Mouse (Mus musculus): ENCODE results near the gene Wdr74. TPM values are rescaled to one million over a fixed set of nuclear protein-coding genes. Genes with fewer than 3 reads are reported as not detected.

Wdr74 gene
- polyA plus RNA-seq, 1 experiment = 17.5 TPM

- TF ChIP-seq CTCF (IDR thresholded peaks at IDR 0.05; ENCODE audit: extremely low read depth, insufficient read length, insufficient replicate concordance, low read depth, low read length) (no peak), POLR2A (IDR thresholded peaks at IDR 0.05; ENCODE audit: low read depth, low read length) (no peak)
- H3K27ac ChIP-seq (ENCODE audit: insufficient read depth, low read depth, low read length) = no peak overlapping the region
- peaks cover 5% of the 10 kb centered on the region for H3K4me1 ChIP-seq (ENCODE audit: control insufficient read depth, insufficient read depth, insufficient read length, low read length)
- no peak overlapping the region for H3K4me3 ChIP-seq (ENCODE audit: low read depth, low read length)
- H3K36me3 ChIP-seq (ENCODE audit: control insufficient read depth, insufficient read depth, low read length) = peaks cover 56% of the 10 kb centered on the region
- H3K27me3 ChIP-seq (ENCODE audit: control insufficient read depth, insufficient read depth, low read length) = no peaks in the 10 kb centered on the region
- WGBS = 92% methylated on average over 1 of the region's 1 CpGs
Observed at GRCm38 (mm10) chr19:8745382-8745781, 9.8 kb downstream of the Wdr74 start.

GRCm38 (mm10) chr19:8747368-8747767 is 11.7 kb downstream of the Wdr74 start:
- H3K4me1 ChIP-seq (ENCODE audit: control insufficient read depth, insufficient read depth, insufficient read length, low read length) = peaks cover 3% of the 10 kb centered on the region
- H3K27me3 ChIP-seq (ENCODE audit: control insufficient read depth, insufficient read depth, low read length) = no peaks in the 10 kb centered on the region
- peaks cover 70% of the 10 kb centered on the region for H3K36me3 ChIP-seq (ENCODE audit: control insufficient read depth, insufficient read depth, low read length)
- peak; percentile 16; the same call in 1 of the 2 replicates for TF ChIP-seq CTCF (IDR thresholded peaks at IDR 0.05; ENCODE audit: extremely low read depth, insufficient read length, insufficient replicate concordance, low read depth, low read length)
- no peak for TF ChIP-seq POLR2A (IDR thresholded peaks at IDR 0.05; ENCODE audit: low read depth, low read length)
- 73% methylated on average over 2 of the region's 2 CpGs for WGBS
- H3K4me3 ChIP-seq (ENCODE audit: low read depth, low read length) = no peak overlapping the region
- no peak overlapping the region for H3K27ac ChIP-seq (ENCODE audit: insufficient read depth, low read depth, low read length)

GRCm38 (mm10) chr19:8755652-8756051 is 20.0 kb downstream of the Wdr74 start:
- Histone ChIP-seq H3K27ac (ENCODE audit: insufficient read depth, low read depth, low read length) (no peak overlapping the region), H3K36me3 (ENCODE audit: control insufficient read depth, insufficient read depth, low read length) (peaks cover 28% of the 10 kb centered on the region), H3K4me3 (ENCODE audit: low read depth, low read length) (no peak overlapping the region), H3K27me3 (ENCODE audit: control insufficient read depth, insufficient read depth, low read length) (no peaks in the 10 kb centered on the region), H3K4me1 (ENCODE audit: control insufficient read depth, insufficient read depth, insufficient read length, low read length) (no peaks in the 10 kb centered on the region)
- WGBS = 63% methylated on average over 3 of the region's 3 CpGs
- no peak for TF ChIP-seq CTCF (IDR thresholded peaks at IDR 0.05; ENCODE audit: extremely low read depth, insufficient read length, insufficient replicate concordance, low read depth, low read length)
- TF ChIP-seq POLR2A (IDR thresholded peaks at IDR 0.05; ENCODE audit: low read depth, low read length) = no peak

GRCm38 (mm10) chr19:8756635-8757387 is 21.2 kb downstream of the Wdr74 start, which contains the start of gene Nxf1:
Gene Nxf1 (plus strand): TSS chr19:8757073.
- Histone ChIP-seq H3K27ac (ENCODE audit: insufficient read depth, low read depth, low read length) (peak within 1 kb of the TSS; percentile 68), H3K27me3 (ENCODE audit: control insufficient read depth, insufficient read depth, low read length) (no peaks in the 10 kb centered on the region), H3K4me3 (ENCODE audit: low read depth, low read length) (peak within 1 kb of the TSS; percentile 71), H3K4me1 (ENCODE audit: control insufficient read depth, insufficient read depth, insufficient read length, low read length) (no peaks in the 10 kb centered on the region), H3K36me3 (ENCODE audit: control insufficient read depth, insufficient read depth, low read length) (peaks cover 20% of the 10 kb centered on the region)
- TF ChIP-seq POLR2A (IDR thresholded peaks at IDR 0.05; ENCODE audit: low read depth, low read length) (peak; percentile 96), CTCF (IDR thresholded peaks at IDR 0.05; ENCODE audit: extremely low read depth, insufficient read length, insufficient replicate concordance, low read depth, low read length) (no peak)
- under 1% methylated on average over 75 of the region's 75 CpGs for WGBS

GRCm38 (mm10) chr19:8757471-8757998 is 21.9 kb downstream of the Wdr74 start:
- Histone ChIP-seq H3K27me3 (ENCODE audit: control insufficient read depth, insufficient read depth, low read length) (no peaks in the 10 kb centered on the region), H3K36me3 (ENCODE audit: control insufficient read depth, insufficient read depth, low read length) (peaks cover 19% of the 10 kb centered on the region), H3K27ac (ENCODE audit: insufficient read depth, low read depth, low read length) (peak overlapping the region; percentile 34), H3K4me3 (ENCODE audit: low read depth, low read length) (peak overlapping the region; percentile 71), H3K4me1 (ENCODE audit: control insufficient read depth, insufficient read depth, insufficient read length, low read length) (no peaks in the 10 kb centered on the region)
- TF ChIP-seq CTCF (IDR thresholded peaks at IDR 0.05; ENCODE audit: extremely low read depth, insufficient read length, insufficient replicate concordance, low read depth, low read length) = no peak
- no peak for TF ChIP-seq POLR2A (IDR thresholded peaks at IDR 0.05; ENCODE audit: low read depth, low read length)
- WGBS = 1% methylated on average over 14 of the region's 14 CpGs

- H3K27me3 ChIP-seq (ENCODE audit: control insufficient read depth, insufficient read depth, low read length) = no peaks in the 10 kb centered on the region
- TF ChIP-seq CTCF (IDR thresholded peaks at IDR 0.05; ENCODE audit: extremely low read depth, insufficient read length, insufficient replicate concordance, low read depth, low read length) = no peak
- TF ChIP-seq POLR2A (IDR thresholded peaks at IDR 0.05; ENCODE audit: low read depth, low read length) = no peak
- WGBS = 60% methylated on average over 2 of the region's 2 CpGs
- no peaks in the 10 kb centered on the region for H3K4me1 ChIP-seq (ENCODE audit: control insufficient read depth, insufficient read depth, insufficient read length, low read length)
- H3K4me3 ChIP-seq (ENCODE audit: low read depth, low read length) = no peak overlapping the region
- no peak overlapping the region for H3K27ac ChIP-seq (ENCODE audit: insufficient read depth, low read depth, low read length)
- H3K36me3 ChIP-seq (ENCODE audit: control insufficient read depth, insufficient read depth, low read length) = peaks cover 23% of the 10 kb centered on the region
Observed at GRCm38 (mm10) chr19:8758899-8759298, 23.3 kb downstream of the Wdr74 start.

GRCm38 (mm10) chr19:8760757-8761156 is 25.1 kb downstream of the Wdr74 start:
- peaks cover 32% of the 10 kb centered on the region for H3K36me3 ChIP-seq (ENCODE audit: control insufficient read depth, insufficient read depth, low read length)
- H3K4me3 ChIP-seq (ENCODE audit: low read depth, low read length) = no peak overlapping the region
- H3K27me3 ChIP-seq (ENCODE audit: control insufficient read depth, insufficient read depth, low read length) = no peaks in the 10 kb centered on the region
- H3K27ac ChIP-seq (ENCODE audit: insufficient read depth, low read depth, low read length) = no peak overlapping the region
- WGBS = 92% methylated on average over 2 of the region's 2 CpGs
- H3K4me1 ChIP-seq (ENCODE audit: control insufficient read depth, insufficient read depth, insufficient read length, low read length) = no peaks in the 10 kb centered on the region
- TF ChIP-seq POLR2A (IDR thresholded peaks at IDR 0.05; ENCODE audit: low read depth, low read length) (no peak), CTCF (IDR thresholded peaks at IDR 0.05; ENCODE audit: extremely low read depth, insufficient read length, insufficient replicate concordance, low read depth, low read length) (no peak)

Data from small intestine, adult 2 months (tissue).